Mouse (Mus musculus): ENCODE results near the gene Sag. TPM values are rescaled to one million over a fixed set of nuclear protein-coding genes. Genes with fewer than 3 reads are reported as not detected.

Gene Sag
- polyA plus RNA-seq, 2 experiments from 2014 or later: 6.2 to 6.4 TPM

Other genes with a start within 250 kb of the Sag start
- gene Ngef, start 229.8 kb upstream of the Sag start, polyA plus RNA-seq (2017; shearing (Covaris generic)): not detected
- 100 to 1,000 TPM; 145 to 167 TPM for gene Inpp5d, start 183.4 kb upstream of the Sag start, polyA plus RNA-seq (2017; shearing (Covaris generic))
- gene Atg16l1, start 47.8 kb upstream of the Sag start, polyA plus RNA-seq (2017; shearing (Covaris generic)): 10 to 100 TPM; 20.4 to 21.8 TPM
- 10 to 100 TPM; 38.7 to 57.0 TPM for gene Dgkd, start 49.6 kb downstream of the Sag start, polyA plus RNA-seq (2017; shearing (Covaris generic))
- gene Usp40, start 204.9 kb downstream of the Sag start, polyA plus RNA-seq (2017; shearing (Covaris generic)): 10 to 100 TPM; 24.5 to 28.5 TPM

Data from CD4-positive, CD25-positive, alpha-beta regulatory T cell, adult 4 months (primary cell).